Mouse (Mus musculus) kidney, adult 18-20 months (tissue): ENCODE results near the gene Tmem240.
"Not testable (repeated sequence)": the region's sequence is repeated elsewhere in the genome, so short reads cannot be mapped to it uniquely, and the experiment has no call there.

Experiments
- DNase-seq: peaks from one replicate; pipeline ENCODE4 v3.0.0; 2021

The Tmem240 gene

GRCm38 (mm10) chr4:155773335-155774078 is 38.9 kb downstream of the Tmem240 start:
- no peak for DNase-seq

GRCm38 (mm10) chr4:155774280-155774754 is 39.7 kb downstream of the Tmem240 start, which contains the start of gene Vwa1:
Vwa1 (minus strand) TSS chr4:155774698.
- peak; percentile 94 for DNase-seq

GRCm38 (mm10) chr4:155774971-155775740 is 40.6 kb downstream of the Tmem240 start:
- DNase-seq: peak; percentile 68

- DNase-seq: peak; percentile 49
Observed at GRCm38 (mm10) chr4:155775855-155776254, 41.3 kb downstream of the Tmem240 start.

- DNase-seq: no peak
Observed at GRCm38 (mm10) chr4:155776704-155777335, 42.2 kb downstream of the Tmem240 start.

GRCm38 (mm10) chr4:155777816-155778215 is 43.2 kb downstream of the Tmem240 start:
- DNase-seq: no peak

GRCm38 (mm10) chr4:155779498-155779897 is 44.9 kb downstream of the Tmem240 start:
- DNase-seq: no peak

GRCm38 (mm10) chr4:155780895-155781294 is 46.3 kb downstream of the Tmem240 start:
- DNase-seq: peak; percentile 62

- no peak for DNase-seq
Observed at GRCm38 (mm10) chr4:155783486-155784080, 49.0 kb downstream of the Tmem240 start.

GRCm38 (mm10) chr4:155784081-155784701 is 49.6 kb downstream of the Tmem240 start:
- DNase-seq: peak; percentile 86

GRCm38 (mm10) chr4:155785246-155785645 is 50.6 kb downstream of the Tmem240 start:
- DNase-seq: no peak

GRCm38 (mm10) chr4:155785819-155786218 is 51.2 kb downstream of the Tmem240 start, which contains the start of gene Tmem88b:
Tmem88b (minus strand) TSS chr4:155785874.
- DNase-seq: no peak

GRCm38 (mm10) chr4:155788300-155788699 is 53.7 kb downstream of the Tmem240 start:
- DNase-seq: no peak

- DNase-seq: not testable (repeated sequence)
Observed at GRCm38 (mm10) chr4:155788833-155789232, 54.2 kb downstream of the Tmem240 start.

- no peak for DNase-seq
Observed at GRCm38 (mm10) chr4:155790021-155790489, 55.5 kb downstream of the Tmem240 start, which contains the start of gene Ankrd65. Ankrd65 (plus strand) TSS chr4:155790439.
